Comparison of ENCODE assay signal across 9 mouse cellular contexts in the genomic region with DNA sequence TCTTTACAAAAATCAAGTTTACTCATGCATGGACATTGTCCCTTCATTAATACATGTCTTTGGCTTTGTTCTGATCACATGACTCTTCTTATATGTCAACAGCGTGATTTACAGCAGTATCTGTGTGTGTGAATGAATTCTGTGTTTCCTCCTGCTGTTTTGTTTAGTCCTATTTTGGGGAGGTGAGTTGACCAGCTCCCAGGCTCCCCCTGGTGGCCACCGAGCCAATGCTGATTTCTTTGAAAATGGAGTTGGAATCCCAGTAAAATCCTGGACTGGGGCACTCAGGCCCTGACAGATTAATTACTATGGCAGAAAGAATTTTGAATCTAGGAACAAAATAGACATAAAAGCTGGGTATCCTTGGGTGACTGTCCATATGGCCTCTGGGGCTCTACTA. TPM values are rescaled to one million over a fixed set of nuclear protein-coding genes. Genes with fewer than 3 reads are reported as not detected.
A peak's percentile ranks its signal among the peaks of the same experiment; 100 is the strongest.
DNase-seq lines count a peak whose midpoint lies in the region; ATAC-seq lines count a peak whose summit lies in the region.
"Had no signal": no experiment of that assay in that cellular context is flagged by ENCODE, and none has a peak within 500 bp of the region (broad histone marks: within the 10 kb centered on the region; RNA-seq: fewer than 3 reads in every experiment).

No protein-coding gene starts in this region.

- H3K4me3 ChIP-seq in liver, embryonic 12.5 days: no peak overlapping the region
- H3K4me3 ChIP-seq in forebrain, embryonic 14.5 days (ENCODE audit: low read depth, low read length): no peak overlapping the region
- H3K4me3 ChIP-seq: embryonic facial prominence, embryonic 12.5 days had no signal

- H3K36me3 ChIP-seq in liver, embryonic 12.5 days: no peaks in the 10 kb centered on the region
- no peaks in the 10 kb centered on the region for H3K36me3 ChIP-seq in forebrain, embryonic 14.5 days (ENCODE audit: control insufficient read depth, insufficient read depth, low read length)
- H3K36me3 ChIP-seq: embryonic facial prominence, embryonic 12.5 days had no signal

- no peaks in the 10 kb centered on the region for H3K4me1 ChIP-seq in liver, embryonic 12.5 days
- no peaks in the 10 kb centered on the region for H3K4me1 ChIP-seq in forebrain, embryonic 14.5 days (ENCODE audit: control insufficient read depth, insufficient read depth, low read length)
- H3K4me1 ChIP-seq: embryonic facial prominence, embryonic 12.5 days had no signal

- no peak overlapping the region for H3K4me2 ChIP-seq in liver, embryonic 12.5 days
- H3K4me2 ChIP-seq in forebrain, embryonic 14.5 days (ENCODE audit: low read length): no peak overlapping the region
- H3K4me2 ChIP-seq: embryonic facial prominence, embryonic 12.5 days had no signal

- 1% methylated on average over 2 of the region's 2 CpGs for WGBS in liver, embryonic 12.5 days (ENCODE audit: insufficient replicate concordance)
- WGBS in forebrain, embryonic 14.5 days: 0% methylated on average over 2 of the region's 2 CpGs

- peaks cover 57% of the 10 kb centered on the region for H3K27me3 ChIP-seq in liver, embryonic 12.5 days (replicated peaks)
- no peaks in the 10 kb centered on the region for H3K27me3 ChIP-seq in forebrain, embryonic 14.5 days (replicated peaks; ENCODE audit: control insufficient read depth, insufficient read depth, low read length)
- H3K27me3 ChIP-seq: embryonic facial prominence, embryonic 12.5 days had no signal

- no peaks in the 10 kb centered on the region for H3K9me3 ChIP-seq in liver, embryonic 12.5 days (replicated peaks)
- H3K9me3 ChIP-seq in forebrain, embryonic 14.5 days (replicated peaks; ENCODE audit: control insufficient read depth, low read length): no peaks in the 10 kb centered on the region
- H3K9me3 ChIP-seq: embryonic facial prominence, embryonic 12.5 days had no signal

- intact Hi-C loops in heart, postnatal 25 days (cut with DNase I): loop anchor here (1.0 to 5.0 kb wide), 4 partner anchors 40 to 275 kb away; no protein-coding TSS in a partner anchor
- intact Hi-C loops in left cerebral cortex, postnatal 14 days (cut with DNase I): loop anchor here (1.0 to 2.0 kb wide), 2 partner anchors 39 to 82 kb away; no protein-coding TSS in a partner anchor

- no peak overlapping the region for H3K27ac ChIP-seq in liver, embryonic 12.5 days
- no peak overlapping the region for H3K27ac ChIP-seq in forebrain, embryonic 14.5 days (ENCODE audit: low read depth, low read length)
- H3K27ac ChIP-seq: embryonic facial prominence, embryonic 12.5 days had no signal

- ATAC-seq in liver, embryonic 12.5 days: no peak
- ATAC-seq in forebrain, embryonic 14.5 days: no peak

- no peak overlapping the region for H3K9ac ChIP-seq in liver, embryonic 12.5 days
- no peak overlapping the region for H3K9ac ChIP-seq in forebrain, embryonic 14.5 days (ENCODE audit: low read length)
- H3K9ac ChIP-seq: embryonic facial prominence, embryonic 12.5 days had no signal

- DNase-seq in liver: peak; percentile 79
- peak; percentile 82 for DNase-seq in brain, adult 2 months (ENCODE audit: low read depth, low spot score)
- peak; percentile 74 for DNase-seq in forebrain, embryonic 14.5 days (ENCODE audit: low spot score)
- peak; percentile 33 for DNase-seq in heart, postnatal 25 days (ENCODE audit: low spot score)
- DNase-seq in left cerebral cortex, postnatal 14 days (ENCODE audit: low spot score in 2 of 2): peak; percentile 78 to 83
- peak; percentile 58 to 69 for DNase-seq in natural killer cell, adult 2 months (ENCODE audit: low spot score in 2 of 2)
- DNase-seq in thymus, postnatal 10 days (ENCODE audit: low spot score in 2 of 2): peak; percentile 27 to 78

RNA-seq across cellular contexts. Expression of a gene that starts 1.8 kb away (rescaled TPM):
- not detected in 2 replicates for polyA plus RNA-seq in liver, embryonic 12.5 days (2016; fragmentation: Nextera tagmentation; extraction: Ambion mirVana)
- not detected in 2 replicates for polyA plus RNA-seq in forebrain, embryonic 14.5 days (2014; fragmentation: Nextera tagmentation; extraction: Ambion mirVana)
- not detected for total RNA-seq in heart, postnatal 25 days (2021)
- not detected for total RNA-seq in left cerebral cortex, postnatal 14 days (2021)

RNA-seq across cellular contexts. Expression of a gene that starts 11.2 kb away (rescaled TPM):
- polyA plus RNA-seq in liver, embryonic 12.5 days (2016; fragmentation: Nextera tagmentation; extraction: Ambion mirVana): not detected in 2 replicates
- not detected in 2 replicates for polyA plus RNA-seq in forebrain, embryonic 14.5 days (2014; fragmentation: Nextera tagmentation; extraction: Ambion mirVana)
- total RNA-seq in heart, postnatal 25 days (2021): not detected
- not detected for total RNA-seq in left cerebral cortex, postnatal 14 days (2021)
- polyA plus RNA-seq: embryonic facial prominence, embryonic 12.5 days had no signal

RNA-seq across cellular contexts. Expression of a gene that starts 15.2 kb away (rescaled TPM):
- polyA plus RNA-seq in liver, embryonic 12.5 days (2016; fragmentation: Nextera tagmentation; extraction: Ambion mirVana): 0.14 and 0.19 TPM in 2 replicates
- polyA plus RNA-seq in forebrain, embryonic 14.5 days (2014; fragmentation: Nextera tagmentation; extraction: Ambion mirVana): 0.36 and 0.45 TPM in 2 replicates
- total RNA-seq in heart, postnatal 25 days (2021): 1 to 10 TPM; 3.3 to 3.4 TPM
- under 1 TPM; 0.64 to 0.68 TPM for total RNA-seq in left cerebral cortex, postnatal 14 days (2021)

RNA-seq across cellular contexts. Expression of a gene that starts 18.0 kb away (rescaled TPM):
- 0.02 TPM in 2 replicates for polyA plus RNA-seq in liver, embryonic 12.5 days (2016; fragmentation: Nextera tagmentation; extraction: Ambion mirVana)
- polyA plus RNA-seq in forebrain, embryonic 14.5 days (2014; fragmentation: Nextera tagmentation; extraction: Ambion mirVana): 0.06 TPM in 1 of 2 replicates, not detected in the other
- total RNA-seq in heart, postnatal 25 days (2021): 1 to 10 TPM; 4.8 to 4.9 TPM
- total RNA-seq in left cerebral cortex, postnatal 14 days (2021): under 1 TPM; 0.48 to 0.53 TPM
- polyA plus RNA-seq: embryonic facial prominence, embryonic 12.5 days had no signal

RNA-seq across cellular contexts. Expression of a gene that starts 42.9 kb away (rescaled TPM):
- polyA plus RNA-seq in liver, embryonic 12.5 days (2016; fragmentation: Nextera tagmentation; extraction: Ambion mirVana): 1.5 and 1.8 TPM in 2 replicates
- 2.1 and 2.2 TPM in 2 replicates for polyA plus RNA-seq in forebrain, embryonic 14.5 days (2014; fragmentation: Nextera tagmentation; extraction: Ambion mirVana)
- under 1 TPM; 0.20 to 0.26 TPM for total RNA-seq in heart, postnatal 25 days (2021)
- 1 to 10 TPM; 1.3 to 1.8 TPM for total RNA-seq in left cerebral cortex, postnatal 14 days (2021)
